Comparison of ENCODE assay signal across 24 mouse cellular contexts in the genomic region with DNA sequence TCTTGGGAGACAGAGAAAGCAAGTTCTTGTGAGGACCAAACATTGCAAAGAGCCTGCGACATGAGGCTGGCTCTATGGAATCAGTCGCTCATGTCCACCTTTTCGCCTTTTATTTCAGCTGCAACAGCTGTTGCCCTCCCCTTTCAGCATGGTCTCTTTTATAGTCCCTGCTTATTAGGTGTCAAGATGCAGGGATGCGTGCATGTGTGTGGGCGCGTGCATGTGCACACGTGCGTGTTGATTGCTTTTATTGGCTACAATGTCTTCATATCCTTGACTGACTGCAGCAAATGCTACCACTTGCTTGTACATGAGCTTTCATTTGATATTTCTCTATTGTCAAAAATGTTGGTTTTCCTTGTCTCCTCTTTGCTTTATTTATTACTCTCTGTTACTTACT.
A peak's percentile ranks its signal among the peaks of the same experiment; 100 is the strongest.
DNase-seq lines count a peak whose midpoint lies in the region; ATAC-seq and TF ChIP-seq lines count a peak whose summit lies in the region.
"Had no signal": no experiment of that assay in that cellular context is flagged by ENCODE, and none has a peak within 500 bp of the region (broad histone marks: within the 10 kb centered on the region; RNA-seq: fewer than 3 reads in every experiment).

No protein-coding gene starts in this region.

- H3K36me3 ChIP-seq in forebrain, embryonic 14.5 days (ENCODE audit: control insufficient read depth, insufficient read depth, low read length), result no peaks in the 10 kb centered on the region
- no peaks in the 10 kb centered on the region for H3K36me3 ChIP-seq in forebrain, postnatal 0 days (ENCODE audit: insufficient read depth)
- no peaks in the 10 kb centered on the region for H3K36me3 ChIP-seq in kidney, postnatal 0 days (ENCODE audit: insufficient read depth, low read length)
- H3K36me3 ChIP-seq: embryonic facial prominence, embryonic 13.5 days; forebrain, embryonic 15.5 days; heart, embryonic 10.5 days; heart, embryonic 15.5 days; liver, embryonic 15.5 days; neural tube, embryonic 12.5 days had no signal

- 0 out of 2 replicates have a peak, but pooled peaks have one; percentile 27 for ATAC-seq in forebrain, embryonic 14.5 days
- ATAC-seq in forebrain, postnatal 0 days, result no peak
- no peak; the same call in 1 of the 2 replicates for ATAC-seq in kidney, postnatal 0 days (replicated peaks; ENCODE audit: low FRiP score, low read depth)
- ATAC-seq: CD4-positive, CD25-positive, alpha-beta regulatory T cell, adult 4 months; forebrain, embryonic 15.5 days; intestine, embryonic 16.5 days; midbrain, embryonic 16.5 days had no signal

- H3K9ac ChIP-seq in forebrain, embryonic 14.5 days (ENCODE audit: low read length), result no peak overlapping the region
- no peak overlapping the region for H3K9ac ChIP-seq in forebrain, postnatal 0 days
- no peak overlapping the region for H3K9ac ChIP-seq in kidney, postnatal 0 days (ENCODE audit: low read depth, low read length)
- H3K9ac ChIP-seq: embryonic facial prominence, embryonic 13.5 days; forebrain, embryonic 15.5 days; heart, embryonic 15.5 days; liver, embryonic 15.5 days; lung, embryonic 14.5 days; neural tube, embryonic 12.5 days had no signal

- no peak for TF ChIP-seq POLR2A in brain, embryonic 14.5 days (IDR thresholded peaks at IDR 0.05; ENCODE audit: borderline replicate concordance, extremely low read depth, insufficient read depth, insufficient read length, poor library complexity, severe bottlenecking)

- WGBS in forebrain, embryonic 14.5 days, result 72% methylated on average over 8 of the region's 8 CpGs
- WGBS in forebrain, postnatal 0 days, result 75% methylated on average over 8 of the region's 8 CpGs
- 48% methylated on average over 8 of the region's 8 CpGs for WGBS in kidney, postnatal 0 days

- H3K27ac ChIP-seq in forebrain, embryonic 14.5 days (ENCODE audit: low read depth, low read length), result no peak overlapping the region
- H3K27ac ChIP-seq in forebrain, postnatal 0 days (ENCODE audit: low read depth, low read length), result no peak overlapping the region
- H3K27ac ChIP-seq in kidney, postnatal 0 days, result no peak overlapping the region
- H3K27ac ChIP-seq: embryonic facial prominence, embryonic 13.5 days; forebrain, embryonic 15.5 days; heart, embryonic 10.5 days; heart, embryonic 15.5 days; liver, embryonic 15.5 days; neural tube, embryonic 12.5 days had no signal

- H3K4me2 ChIP-seq in forebrain, embryonic 14.5 days (ENCODE audit: low read length), result no peak overlapping the region
- no peak overlapping the region for H3K4me2 ChIP-seq in forebrain, postnatal 0 days (ENCODE audit: low read depth)
- no peak overlapping the region for H3K4me2 ChIP-seq in kidney, postnatal 0 days (ENCODE audit: low read length)
- H3K4me2 ChIP-seq: embryonic facial prominence, embryonic 13.5 days; forebrain, embryonic 15.5 days; heart, embryonic 15.5 days; liver, embryonic 15.5 days; lung, embryonic 14.5 days; midbrain, embryonic 11.5 days; neural tube, embryonic 12.5 days had no signal

- intact Hi-C loops in gastrocnemius, postnatal 14 days (cut with DNase I; ENCODE audit: low total_unique reads), result no loop called here

- DNase-seq in forebrain, embryonic 14.5 days (ENCODE audit: low spot score), result peak; percentile 8
- no peak for DNase-seq in forebrain, postnatal 0 days
- DNase-seq in kidney, postnatal 0 days (ENCODE audit: low spot score), result peak; percentile 39
- DNase-seq in kidney, postnatal 25 days, result no peak
- DNase-seq in brain, embryonic 14.5 days (ENCODE audit: low read depth), result peak; percentile 28
- peak; percentile 22 for DNase-seq in retina, embryonic 14.5 days (ENCODE audit: low spot score)
- no peak for DNase-seq in gastrocnemius, postnatal 14 days
- DNase-seq: adrenal gland, postnatal 14 days; cerebellum, adult 18-20 months; gastrocnemius, postnatal 25 days; heart, adult 11 months; kidney, postnatal 14 days; lung, embryonic 14.5 days; lung, postnatal 14 days had no signal

- H3K27me3 ChIP-seq in forebrain, embryonic 14.5 days (replicated peaks; ENCODE audit: control insufficient read depth, insufficient read depth, low read length), result no peaks in the 10 kb centered on the region
- no peaks in the 10 kb centered on the region for H3K27me3 ChIP-seq in forebrain, postnatal 0 days (ENCODE audit: insufficient read depth, low read length)
- no peaks in the 10 kb centered on the region for H3K27me3 ChIP-seq in kidney, postnatal 0 days (ENCODE audit: insufficient read depth, low read length)
- H3K27me3 ChIP-seq: embryonic facial prominence, embryonic 13.5 days; forebrain, embryonic 15.5 days; heart, embryonic 15.5 days; liver, embryonic 15.5 days; neural tube, embryonic 12.5 days had no signal

- no peaks in the 10 kb centered on the region for H3K4me1 ChIP-seq in forebrain, embryonic 14.5 days (ENCODE audit: control insufficient read depth, insufficient read depth, low read length)
- H3K4me1 ChIP-seq in forebrain, postnatal 0 days (ENCODE audit: insufficient read depth), result no peaks in the 10 kb centered on the region; the same call in 1 of the 2 replicates
- 0 out of 2 replicates have a peak, but pooled peaks cover 4% of the 10 kb centered on the region for H3K4me1 ChIP-seq in kidney, postnatal 0 days (replicated peaks; ENCODE audit: insufficient read depth, low read length)
- H3K4me1 ChIP-seq: neural tube, embryonic 12.5 days had no signal

- no peak overlapping the region for H3K4me3 ChIP-seq in forebrain, embryonic 14.5 days (ENCODE audit: low read depth, low read length)
- H3K4me3 ChIP-seq in forebrain, postnatal 0 days (ENCODE audit: low read depth, low read length), result no peak overlapping the region
- H3K4me3 ChIP-seq in kidney, postnatal 0 days (replicated peaks; ENCODE audit: low read depth, low read length), result no peak overlapping the region
- H3K4me3 ChIP-seq: embryonic facial prominence, embryonic 13.5 days; forebrain, embryonic 15.5 days; heart, embryonic 10.5 days; heart, embryonic 15.5 days; liver, embryonic 15.5 days; neural tube, embryonic 12.5 days had no signal

- no peak for TF ChIP-seq CTCF in forebrain, postnatal 0 days (IDR thresholded peaks at IDR 0.05; ENCODE audit: low read depth)
- TF ChIP-seq CTCF in kidney, postnatal 0 days (IDR thresholded peaks at IDR 0.05; ENCODE audit: low read depth), result no peak
- no peak for TF ChIP-seq CTCF in brain, embryonic 14.5 days (IDR thresholded peaks at IDR 0.05; ENCODE audit: borderline replicate concordance, extremely low read depth, insufficient read depth, insufficient read length)

- no peaks in the 10 kb centered on the region for H3K9me3 ChIP-seq in forebrain, embryonic 14.5 days (replicated peaks; ENCODE audit: control insufficient read depth, low read length)
- no peaks in the 10 kb centered on the region for H3K9me3 ChIP-seq in forebrain, postnatal 0 days (ENCODE audit: low read length)
- no peaks in the 10 kb centered on the region for H3K9me3 ChIP-seq in kidney, postnatal 0 days (replicated peaks; ENCODE audit: low read length)
- H3K9me3 ChIP-seq: embryonic facial prominence, embryonic 13.5 days; forebrain, embryonic 15.5 days; heart, embryonic 10.5 days; heart, embryonic 15.5 days; liver, embryonic 15.5 days; neural tube, embryonic 12.5 days had no signal

Comparison
In these comparisons a context has a peak if more than half of its experiments do, and no peak if none do; other contexts are left out.
1. DNase-seq: peak in forebrain, embryonic 14.5 days (single experiment), kidney, postnatal 0 days (single experiment), brain, embryonic 14.5 days (single experiment) and retina, embryonic 14.5 days (single experiment); none in forebrain, postnatal 0 days (single experiment), kidney, postnatal 25 days (0 of 2) and gastrocnemius, postnatal 14 days (single experiment).